Mouse (Mus musculus) midbrain, embryonic 16.5 days (tissue): ENCODE measurements at regions not wholly inside any gene's neighbourhood (a gene's known extent, or its start where the extent isn't known, plus 50 kb on each side); places are given as distances from the start of the nearest gene placed in this dataset.
"Not testable (repeated sequence)": the region's sequence is repeated elsewhere in the genome, so short reads cannot be mapped to it uniquely, and the experiment has no call there.

Source experiments
- ATAC-seq: fragments of 200-750 bp; cut with Nextera tagmentation; 2 replicates; pipeline ENCODE4 v1.8.0; 2017; ENCODE audit warnings: moderate TSS enrichment
- H3K27ac ChIP-seq: fragments of 300-500 bp; sonication (generic); 2 replicates; pipeline ENCODE4 v1.5.1; 2014; ENCODE audit warnings: mild to moderate bottlenecking, low read length, mixed read lengths
- H3K27me3 ChIP-seq: fragments of 300-500 bp; sonication (generic); 2 replicates; pipeline ENCODE4 v1.6.1; 2014; ENCODE audit warnings: low read depth, low read length, mixed read lengths; ENCODE audit not compliant: control insufficient read depth, insufficient read depth
- H3K36me3 ChIP-seq: fragments of 300-500 bp; sonication (generic); 2 replicates; pipeline ENCODE4 v1.6.1; 2014; ENCODE audit warnings: mild to moderate bottlenecking, low read length, moderate library complexity, mixed read lengths; ENCODE audit not compliant: control insufficient read depth, insufficient read depth
- H3K4me1 ChIP-seq: fragments of 300-500 bp; sonication (generic); 2 replicates; pipeline ENCODE4 v1.6.1; 2014; ENCODE audit warnings: mild to moderate bottlenecking, low read length, mixed read lengths; ENCODE audit not compliant: control insufficient read depth, insufficient read depth
- H3K4me2 ChIP-seq: fragments of 300-500 bp; sonication (generic); 2 replicates; pipeline ENCODE4 v1.6.1; 2014; ENCODE audit warnings: mild to moderate bottlenecking, low read length, mixed read lengths
- H3K4me3 ChIP-seq: fragments of 300-500 bp; sonication (generic); 2 replicates; pipeline ENCODE4 v1.5.1; 2014; ENCODE audit warnings: low read depth, mild to moderate bottlenecking, low read length, moderate library complexity, mixed read lengths
- H3K9ac ChIP-seq: fragments of 300-500 bp; sonication (generic); 2 replicates; pipeline ENCODE4 v1.6.1; 2014; ENCODE audit warnings: low read depth, low read length, mixed read lengths
- H3K9me3 ChIP-seq: fragments of 300-500 bp; sonication (generic); replicated peaks from 2 replicates; pipeline ENCODE4 v1.6.1; 2014; ENCODE audit warnings: mild to moderate bottlenecking, low read length, mixed read lengths; ENCODE audit not compliant: control insufficient read depth, poor library complexity, severe bottlenecking
- WGBS: fragments of 180-500 bp; shearing (Covaris S2); extraction: QIAGEN DNeasy Blood & Tissue Kit; methylation state at CpG from one replicate; pipeline ENCODE4 v1.1.7; 2014; 5-methylcytosine and 5-hydroxymethylcytosine counted together

- WGBS, result 48% methylated on average over 2 of the region's 2 CpGs
These were observed 55.6 kb upstream of the Zfp366 start for GRCm38 (mm10) chr13:99128979-99129378.

GRCm38 (mm10) chr13:99128284-99128691 lies 56.3 kb upstream of the Zfp366 start:
- Histone ChIP-seq H3K4me3 (no peak overlapping the region), H3K27me3 (no peaks in the 10 kb centered on the region), H3K4me2 (no peak overlapping the region), H3K9me3 (no peaks in the 10 kb centered on the region), H3K4me1 (no peaks in the 10 kb centered on the region), H3K27ac (no peak overlapping the region), H3K36me3 (no peaks in the 10 kb centered on the region), H3K9ac (no peak overlapping the region)
- ATAC-seq, result no peak
- 83% methylated on average over 5 of the region's 5 CpGs for WGBS

More at GRCm38 (mm10) chr13:99128979-99129378, 55.6 kb upstream of the Zfp366 start:
- H3K4me2 ChIP-seq, result no peak overlapping the region
- no peaks in the 10 kb centered on the region for H3K27me3 ChIP-seq
- H3K9ac ChIP-seq, result no peak overlapping the region
- H3K4me3 ChIP-seq, result no peak overlapping the region
- no peak for ATAC-seq
- no peaks in the 10 kb centered on the region for H3K36me3 ChIP-seq
- no peaks in the 10 kb centered on the region for H3K4me1 ChIP-seq
- no peaks in the 10 kb centered on the region for H3K9me3 ChIP-seq
- H3K27ac ChIP-seq, result no peak overlapping the region

GRCm38 (mm10) chr13:99127716-99128115 lies 56.9 kb upstream of the Zfp366 start:
- no peak overlapping the region for H3K27ac ChIP-seq
- H3K27me3 ChIP-seq, result no peaks in the 10 kb centered on the region
- no peak overlapping the region for H3K4me2 ChIP-seq
- no peaks in the 10 kb centered on the region for H3K4me1 ChIP-seq
- no peak overlapping the region for H3K4me3 ChIP-seq
- H3K36me3 ChIP-seq, result no peaks in the 10 kb centered on the region
- no peak overlapping the region for H3K9ac ChIP-seq
- 78% methylated on average over 5 of the region's 5 CpGs for WGBS
- no peak for ATAC-seq
- no peaks in the 10 kb centered on the region for H3K9me3 ChIP-seq

- not testable (repeated sequence) for H3K4me3 ChIP-seq, H3K27ac ChIP-seq, H3K9ac ChIP-seq, H3K9me3 ChIP-seq, ATAC-seq, H3K4me1 ChIP-seq, H3K27me3 ChIP-seq, H3K4me2 ChIP-seq, H3K36me3 ChIP-seq
- WGBS, result 97% methylated on average over 10 of the region's 10 CpGs
These were observed 57.7 kb upstream of the Zfp366 start for GRCm38 (mm10) chr13:99126971-99127370.

- 86% methylated on average over 8 of the region's 8 CpGs for WGBS
- Histone ChIP-seq H3K9me3 (no peaks in the 10 kb centered on the region), H3K27me3 (no peaks in the 10 kb centered on the region), H3K4me3 (no peak overlapping the region), H3K36me3 (no peaks in the 10 kb centered on the region), H3K27ac (no peak overlapping the region), H3K9ac (no peak overlapping the region), H3K4me2 (no peak overlapping the region), H3K4me1 (no peaks in the 10 kb centered on the region)
- no peak for ATAC-seq
These were observed 58.1 kb upstream of the Zfp366 start for GRCm38 (mm10) chr13:99126538-99126937.

GRCm38 (mm10) chr13:99125946-99126345 lies 58.7 kb upstream of the Zfp366 start:
- H3K4me2 ChIP-seq, result no peak overlapping the region
- H3K36me3 ChIP-seq, result no peaks in the 10 kb centered on the region
- no peaks in the 10 kb centered on the region for H3K9me3 ChIP-seq
- H3K4me1 ChIP-seq, result no peaks in the 10 kb centered on the region
- H3K27me3 ChIP-seq, result no peaks in the 10 kb centered on the region
- whole genome bisulfite sequencing, result 83% methylated on average over 1 of the region's 1 CpGs
- no peak overlapping the region for H3K9ac ChIP-seq
- H3K4me3 ChIP-seq, result no peak overlapping the region
- ATAC-seq, result no peak
- no peak overlapping the region for H3K27ac ChIP-seq

- Histone ChIP-seq H3K4me3 (no peak overlapping the region), H3K9ac (no peak overlapping the region), H3K36me3 (no peaks in the 10 kb centered on the region), H3K4me2 (no peak overlapping the region), H3K4me1 (no peaks in the 10 kb centered on the region), H3K9me3 (no peaks in the 10 kb centered on the region), H3K27ac (no peak overlapping the region), H3K27me3 (no peaks in the 10 kb centered on the region)
- WGBS, result 71% methylated on average over 10 of the region's 10 CpGs
- no peak for ATAC-seq
These were observed 59.6 kb upstream of the Zfp366 start for GRCm38 (mm10) chr13:99124894-99125570.

- ATAC-seq, result no peak
- 53% methylated on average over 2 of the region's 2 CpGs for WGBS
These were observed 60.5 kb upstream of the Zfp366 start for GRCm38 (mm10) chr13:99124141-99124540.

GRCm38 (mm10) chr13:99123476-99124140 lies 61.0 kb upstream of the Zfp366 start:
- Histone ChIP-seq H3K9ac (no peak overlapping the region), H3K4me3 (no peak overlapping the region), H3K9me3 (no peaks in the 10 kb centered on the region), H3K36me3 (no peaks in the 10 kb centered on the region), H3K27ac (no peak overlapping the region), H3K27me3 (no peaks in the 10 kb centered on the region), H3K4me1 (no peaks in the 10 kb centered on the region), H3K4me2 (no peak overlapping the region)
- WGBS, result 82% methylated on average over 12 of the region's 12 CpGs
- no peak for ATAC-seq

More at GRCm38 (mm10) chr13:99124141-99124540, 60.5 kb upstream of the Zfp366 start:
- Histone ChIP-seq H3K27ac (no peak overlapping the region), H3K9me3 (no peaks in the 10 kb centered on the region), H3K27me3 (no peaks in the 10 kb centered on the region), H3K4me3 (no peak overlapping the region), H3K4me1 (no peaks in the 10 kb centered on the region), H3K36me3 (no peaks in the 10 kb centered on the region), H3K4me2 (no peak overlapping the region), H3K9ac (no peak overlapping the region)
